Mouse (Mus musculus) gastrocnemius, postnatal 36 days (tissue): ENCODE measurements around the gene Foxl1. TPM values are rescaled to one million over a fixed set of nuclear protein-coding genes. Genes with fewer than 3 reads are reported as not detected.

Experiments used
- DNase-seq, 2 experiments: peaks; one replicate each; pipeline ENCODE4 v3.0.0; 2022
- intact Hi-C: fragments of 180-260 bp; cut with DNase I; formaldehyde crosslinking; loops from one replicate; pipeline ENCODE4 v1.15.1; 2025
- microRNA-seq, 2 experiments: library from miRNA; unstranded; fragments of <30 nt; microRNA quantifications; one replicate each; pipeline ENCODE4 v1.2.0; 2021
- total RNA-seq, 2 experiments: library from RNA; stranded (reverse); gene quantifications; 2 replicates each; pipeline ENCODE4 v1.2.3; 2021

The Foxl1 gene
- total RNA-seq, 2 experiments from 2014 or later = not detected

- intact Hi-C loops = no loop called here
- DNase-seq = no peak
These were observed 33.7 kb downstream of the Foxl1 start for GRCm38 (mm10) chr8:121161437-121161836.

DNA sequence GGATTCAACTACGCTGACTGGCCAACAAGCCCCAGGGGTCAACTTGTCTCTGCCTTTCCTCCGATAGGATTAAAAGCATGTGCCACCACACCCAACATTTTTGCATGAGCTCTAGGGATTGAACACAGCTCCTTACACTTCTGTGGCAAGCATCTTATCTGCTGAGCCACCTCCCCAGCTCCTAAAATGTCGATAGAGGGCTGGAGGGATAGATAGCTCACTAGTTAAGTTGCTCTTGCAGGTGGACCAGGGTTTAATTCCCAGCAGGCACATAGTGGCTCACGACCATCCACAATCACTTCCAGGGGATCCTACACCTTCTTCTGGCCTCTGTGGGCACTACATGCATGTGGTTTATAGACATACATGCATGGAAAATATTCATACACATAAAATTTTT is 34.7 kb downstream of the Foxl1 start:
- intact Hi-C loops = no loop called here
- DNase-seq = no peak

DNA sequence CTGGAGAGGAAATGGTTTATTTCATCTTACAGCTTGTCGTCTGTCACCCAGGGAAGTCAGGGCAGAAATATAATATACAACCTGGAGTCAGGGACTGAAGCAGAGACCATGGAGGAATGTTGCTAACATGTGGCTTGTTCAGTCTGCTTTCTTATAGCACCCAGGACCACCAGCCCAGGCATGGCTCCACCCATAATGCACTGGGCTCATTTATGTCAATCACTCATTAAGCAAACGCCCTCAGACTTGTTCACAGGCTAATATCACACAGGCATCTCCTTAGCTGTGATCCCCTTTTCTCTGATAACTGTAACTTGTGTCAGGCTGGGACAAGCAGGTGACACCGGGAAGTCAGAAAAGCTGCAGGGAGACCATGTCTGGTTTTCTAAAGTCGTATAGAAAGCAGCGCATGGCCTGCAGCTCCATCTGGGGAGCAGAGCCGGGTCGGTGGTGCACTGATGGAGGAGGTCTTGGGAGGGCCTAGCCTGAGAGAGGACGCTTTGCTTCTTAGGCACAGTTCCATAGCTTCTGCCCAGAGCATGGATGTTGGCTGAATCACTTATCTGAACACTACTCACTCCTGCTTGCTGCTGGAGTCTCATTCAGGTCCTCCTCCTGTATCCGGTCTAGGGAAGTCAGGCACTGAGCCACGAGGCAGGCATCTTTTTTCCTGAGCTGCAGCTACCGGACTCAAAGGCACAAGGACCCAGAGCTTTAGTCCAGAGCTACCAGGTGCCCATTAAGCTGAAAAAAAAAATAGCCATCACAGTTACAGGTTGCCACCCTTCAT is 35.4 kb downstream of the Foxl1 start:
- no peak for DNase-seq
- intact Hi-C loops = no loop called here

DNA sequence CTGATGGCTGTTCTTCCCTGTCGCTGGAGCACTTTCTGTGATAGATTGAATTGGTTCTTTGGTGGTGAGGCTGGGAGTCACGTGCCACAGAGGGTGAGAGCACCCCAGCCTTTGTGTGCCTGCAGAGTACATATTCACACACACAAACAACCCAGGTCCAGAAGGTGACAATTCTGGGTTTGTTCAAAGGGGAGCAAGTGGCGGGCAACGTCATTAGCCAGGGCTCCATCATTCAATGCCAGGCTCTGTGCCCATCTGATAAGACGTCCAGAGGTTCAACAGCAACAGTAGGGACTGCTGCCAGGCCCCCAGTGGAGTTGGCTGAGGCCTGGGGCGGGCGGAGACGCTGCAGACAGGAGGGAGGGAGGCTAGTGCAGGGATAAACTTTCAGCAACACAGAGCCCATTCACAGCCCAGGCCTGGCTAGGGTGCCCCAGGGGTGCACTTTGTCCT is 36.3 kb downstream of the Foxl1 start:
- no peak for DNase-seq
- intact Hi-C loops = no loop called here

- intact Hi-C loops = no loop called here
- DNase-seq = no peak
These were observed 40.3 kb downstream of the Foxl1 start for GRCm38 (mm10) chr8:121168033-121168432.

GRCm38 (mm10) chr8:121170116-121170515 is 42.4 kb downstream of the Foxl1 start:
- intact Hi-C loops = no loop called here
- no peak for DNase-seq

GRCm38 (mm10) chr8:121170626-121171552 is 43.1 kb downstream of the Foxl1 start:
- intact Hi-C loops = no loop called here
- DNase-seq = no peak

DNA sequence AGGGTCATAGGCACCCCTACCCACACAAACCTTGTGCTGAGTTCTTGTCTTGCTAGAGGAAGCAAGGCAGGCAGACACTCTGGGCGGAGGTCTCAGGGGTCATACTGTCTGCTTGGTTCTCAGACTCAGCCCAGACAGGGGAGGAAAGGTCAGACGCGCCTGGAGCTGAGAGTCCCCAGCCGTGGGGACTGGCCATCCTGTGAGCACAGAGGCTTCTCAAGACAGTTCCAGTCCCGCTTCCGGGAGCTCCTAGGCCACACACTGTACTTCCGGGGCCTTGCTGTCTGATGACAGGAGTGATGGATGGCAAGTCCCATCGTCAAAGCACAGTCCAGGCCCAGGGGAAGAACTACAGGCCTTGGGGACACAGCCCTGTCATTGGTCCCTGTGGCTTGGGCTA is 44.8 kb downstream of the Foxl1 start:
- no peak for DNase-seq
- intact Hi-C loops = no loop called here

DNA sequence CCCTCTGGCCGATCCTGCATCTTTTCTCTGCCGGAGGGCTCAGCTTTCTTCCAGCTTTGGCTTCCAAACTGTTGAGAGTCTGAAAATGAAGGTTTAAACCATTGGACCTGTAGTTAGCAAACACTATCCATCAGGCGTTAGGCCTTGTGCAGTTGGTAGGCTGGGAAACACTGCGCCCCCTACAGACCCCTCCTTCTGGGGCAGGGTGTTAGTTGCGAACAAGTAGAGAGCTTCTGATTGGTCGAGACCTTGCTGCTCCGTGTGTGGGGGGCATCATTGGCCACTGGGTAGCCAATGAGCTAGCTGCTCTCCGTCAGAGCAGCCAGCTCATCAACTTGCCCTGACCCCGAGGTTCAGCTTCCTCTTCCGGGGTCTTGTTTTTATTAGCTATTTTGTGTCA is 46.4 kb downstream of the Foxl1 start:
- intact Hi-C loops = no loop called here
- DNase-seq = no peak

DNA sequence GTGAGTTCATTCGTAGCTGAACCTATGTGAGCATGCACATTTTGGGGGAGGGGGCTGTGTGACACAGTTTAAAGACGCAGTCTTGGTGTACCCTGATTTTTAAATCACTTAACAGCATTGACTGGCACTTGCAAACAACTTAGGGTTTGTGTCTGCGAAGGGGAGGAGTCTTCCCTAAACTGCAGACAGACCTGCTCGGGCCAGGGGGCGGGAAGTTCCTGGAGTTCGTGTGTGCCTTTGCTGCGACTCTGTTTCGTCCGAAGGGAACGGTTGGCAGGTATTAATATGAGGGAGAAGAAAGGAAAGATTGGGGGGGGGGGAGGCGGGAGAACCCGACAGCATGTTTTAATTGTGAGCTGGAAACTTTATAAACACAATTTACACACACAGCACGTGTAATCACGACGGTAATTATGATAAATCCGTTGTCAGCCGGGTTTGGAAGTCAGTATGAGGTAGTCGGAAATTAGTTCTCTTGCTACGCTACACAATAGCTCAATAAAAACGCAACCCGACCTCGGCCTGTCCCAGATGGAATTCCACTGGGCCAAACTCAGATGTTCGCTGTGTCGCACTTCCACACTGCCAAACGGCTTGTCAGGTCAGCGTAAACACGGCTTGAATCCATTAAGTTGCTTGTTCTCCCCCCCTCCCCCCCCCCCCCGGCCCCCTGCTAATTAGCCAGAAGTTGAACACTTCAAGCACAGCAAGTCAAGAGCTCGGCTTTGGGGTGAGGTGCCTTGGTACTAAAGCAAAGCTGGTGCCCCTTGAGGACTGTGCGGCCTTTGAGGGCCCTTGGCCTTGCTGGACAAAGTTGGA is 47.2 kb downstream of the Foxl1 start:
- no peak for DNase-seq
- intact Hi-C loops = no loop called here

DNA sequence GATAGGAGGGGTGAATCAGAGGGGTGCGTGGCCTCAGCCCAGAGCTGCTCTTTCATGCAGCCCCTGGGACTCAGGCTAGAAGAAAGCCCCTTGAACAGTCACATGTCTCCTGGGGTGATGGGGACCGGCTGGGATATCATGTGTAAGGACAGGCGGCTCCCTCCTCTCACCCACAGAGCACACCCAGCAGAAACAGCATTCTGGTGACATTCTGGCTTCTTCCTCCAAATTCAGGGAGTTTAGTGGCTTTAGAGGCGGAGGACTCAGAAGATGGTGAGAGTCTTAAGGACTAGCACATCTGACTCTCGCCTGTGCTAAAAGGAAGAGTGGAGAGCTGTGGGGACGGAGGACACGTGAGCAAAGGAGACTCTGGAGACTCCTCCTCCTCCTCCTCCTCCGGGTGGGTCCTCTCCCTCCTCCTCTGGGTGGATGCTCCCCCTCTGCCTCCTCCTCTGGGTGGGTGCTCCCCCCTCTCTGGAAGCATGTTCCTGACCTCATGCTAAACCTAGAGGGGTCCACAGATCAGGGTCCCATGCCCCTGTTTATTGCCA is 47.9 kb downstream of the Foxl1 start:
- intact Hi-C loops = no loop called here
- no peak for DNase-seq

DNA sequence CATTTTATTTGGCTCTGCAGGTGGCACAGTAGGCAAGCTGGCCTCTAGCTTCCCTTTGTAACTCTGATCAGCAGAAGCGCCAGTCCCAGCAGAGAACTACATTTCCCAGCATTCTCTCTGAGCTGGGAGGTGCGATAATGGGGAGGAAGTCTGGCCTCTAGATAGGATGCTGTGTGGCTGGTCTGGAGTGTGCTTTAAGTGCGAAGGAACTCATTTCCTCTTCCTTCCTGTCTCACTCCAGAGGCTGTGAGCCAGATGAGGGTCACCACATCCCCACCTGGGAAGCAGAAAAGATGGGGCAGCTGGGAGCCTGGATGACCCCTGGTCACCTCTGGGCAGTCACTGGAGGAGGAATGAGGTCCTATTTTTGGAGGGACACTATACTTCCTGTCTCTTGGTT is 48.6 kb downstream of the Foxl1 start:
- no peak for DNase-seq

More for the DNA sequence above, 48.6 kb downstream of the Foxl1 start:
- intact Hi-C loops = no loop called here

Small RNA genes within 50 kb of the gene (microRNA-seq; reads per million reads assigned to microRNA genes)
- 0 reads per million in 2 experiments for gene Gm27530

Other genes with a start within 250 kb of the Foxl1 start
- gene Foxf1, start 43.6 kb upstream of the Foxl1 start, total RNA-seq = not detected
- gene Mthfsd, start 19.5 kb upstream of the Foxl1 start, total RNA-seq = 10 to 100 TPM; 11.1 to 13.9 TPM
- gene Foxc2, start 11.8 kb upstream of the Foxl1 start, total RNA-seq = under 1 TPM; 0.18 to 0.27 TPM